Mouse (Mus musculus): ENCODE measurements around the gene Gfi1b.
A peak's percentile ranks its signal among the peaks of the same experiment; 100 is the strongest.

Gfi1b gene

GRCm38 (mm10) chr2:28622521-28623124, 841 bp upstream of the Gfi1b start:
- DNase-seq (ENCODE audit: low spot score in 2 of 2), result peak in 1 of 2 experiments; percentile 44

GRCm38 (mm10) chr2:28621111-28621510, 671 bp downstream of the Gfi1b start:
- no peak for DNase-seq (ENCODE audit: low spot score in 2 of 2)

- DNase-seq (ENCODE audit: low spot score in 2 of 2), result no peak
These were observed 1.3 kb downstream of the Gfi1b start for GRCm38 (mm10) chr2:28620522-28620921.

- DNase-seq (ENCODE audit: low spot score in 2 of 2), result no peak
These were observed 2.4 kb downstream of the Gfi1b start for GRCm38 (mm10) chr2:28619369-28619768.

- DNase-seq (ENCODE audit: low spot score in 2 of 2), result no peak
These were observed 2.9 kb downstream of the Gfi1b start for GRCm38 (mm10) chr2:28618777-28619336.

- no peak for DNase-seq (ENCODE audit: low spot score in 2 of 2)
These were observed 4.0 kb downstream of the Gfi1b start for GRCm38 (mm10) chr2:28617498-28618486.

- DNase-seq (ENCODE audit: low spot score in 2 of 2), result no peak
These were observed 4.9 kb downstream of the Gfi1b start for GRCm38 (mm10) chr2:28616874-28617273.

- no peak for DNase-seq (ENCODE audit: low spot score in 2 of 2)
These were observed 5.4 kb downstream of the Gfi1b start for GRCm38 (mm10) chr2:28616358-28616757.

- no peak for DNase-seq (ENCODE audit: low spot score in 2 of 2)
These were observed 8.2 kb downstream of the Gfi1b start for GRCm38 (mm10) chr2:28613599-28613998.

- DNase-seq (ENCODE audit: low spot score in 2 of 2), result no peak
These were observed 9.2 kb downstream of the Gfi1b start for GRCm38 (mm10) chr2:28612436-28613063.

- no peak for DNase-seq (ENCODE audit: low spot score in 2 of 2)
These were observed 10.4 kb downstream of the Gfi1b start for GRCm38 (mm10) chr2:28611407-28611787.

- DNase-seq (ENCODE audit: low spot score in 2 of 2), result peak in 1 of 2 experiments; percentile 59
These were observed 10.9 kb downstream of the Gfi1b start for GRCm38 (mm10) chr2:28610716-28611406.

- DNase-seq (ENCODE audit: low spot score in 2 of 2), result no peak
These were observed 11.9 kb downstream of the Gfi1b start for GRCm38 (mm10) chr2:28609851-28610250.

GRCm38 (mm10) chr2:28607341-28608165, 14.2 kb downstream of the Gfi1b start:
- no peak for DNase-seq (ENCODE audit: low spot score in 2 of 2)

- DNase-seq (ENCODE audit: low spot score in 2 of 2), result no peak
These were observed 15.0 kb downstream of the Gfi1b start for GRCm38 (mm10) chr2:28606601-28607340.

- no peak for DNase-seq (ENCODE audit: low spot score in 2 of 2)
These were observed 15.8 kb downstream of the Gfi1b start for GRCm38 (mm10) chr2:28605789-28606541.

GRCm38 (mm10) chr2:28603542-28603941, 18.2 kb downstream of the Gfi1b start:
- DNase-seq (ENCODE audit: low spot score in 2 of 2), result no peak

- DNase-seq (ENCODE audit: low spot score in 2 of 2), result no peak
These were observed 19.8 kb downstream of the Gfi1b start for GRCm38 (mm10) chr2:28601720-28602590.
